Mouse (Mus musculus) megakaryocyte, embryonic 14.5 days (primary cell): ENCODE data around the gene Lrrtm4.

Source experiments
- FLI1 ChIP-seq: IDR thresholded peaks from 2 replicates; pipeline ENCODE4 v1.6.1; 2012; ENCODE audit warnings: low read length, inconsistent platforms, mixed read lengths
- GATA1 ChIP-seq: IDR thresholded peaks from 3 replicates; pipeline ENCODE4 v1.6.1; 2012; ENCODE audit warnings: mixed read lengths, low read length, inconsistent platforms, borderline replicate concordance

DNA sequence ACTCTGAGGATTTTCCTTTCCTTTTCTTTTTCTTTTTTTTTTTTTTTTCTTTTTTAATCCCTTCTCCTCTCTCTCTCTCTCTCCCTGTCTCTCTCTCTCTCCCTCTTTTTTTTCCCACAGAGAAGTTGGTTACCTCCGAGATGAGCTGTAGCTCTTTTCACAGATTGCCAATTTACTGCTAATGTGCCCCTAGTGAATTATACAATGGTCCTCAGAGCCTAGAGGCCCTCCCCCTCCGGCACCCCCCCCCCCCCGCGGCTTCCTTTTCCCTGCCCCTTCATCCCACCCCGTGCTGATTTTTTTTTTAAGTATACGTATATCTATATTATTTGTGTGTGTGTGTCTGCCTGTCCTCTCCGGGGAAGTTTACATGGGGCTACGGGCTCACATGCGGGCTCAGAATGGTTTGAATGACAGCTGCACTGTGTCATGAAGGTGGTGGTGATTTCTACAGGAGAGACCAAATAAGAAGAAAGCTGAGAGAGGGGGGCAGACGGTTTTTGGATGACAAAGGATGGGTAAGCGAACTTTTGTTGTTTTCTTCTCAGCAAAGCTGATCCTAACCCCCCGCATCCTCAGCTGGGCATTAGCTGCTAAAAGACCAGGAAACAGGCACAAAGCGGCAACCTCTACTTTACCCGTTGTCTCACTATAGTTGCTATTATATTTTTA, 648 bp downstream of the Lrrtm4 start:
- TF ChIP-seq GATA1 (no peak), FLI1 (no peak)
